Mouse (Mus musculus) heart, embryonic 15.5 days (tissue): ENCODE results near the gene Ifitm6. TPM values are rescaled to one million over a fixed set of nuclear protein-coding genes. Genes with fewer than 3 reads are reported as not detected.
"Not testable (repeated sequence)": the region's sequence is repeated elsewhere in the genome, so short reads cannot be mapped to it uniquely, and the experiment has no call there.

ENCODE experiments used
- ATAC-seq: fragments of 200-750 bp; cut with Nextera tagmentation; replicated peaks from 2 replicates; pipeline ENCODE4 v1.8.0; 2017; ENCODE audit warnings: low read depth, moderate TSS enrichment; ENCODE audit not compliant: insufficient number of reproducible peaks, insufficient read depth, low FRiP score
- H3K27ac ChIP-seq: fragments of 300-500 bp; sonication (generic); 2 replicates; pipeline ENCODE4 v1.5.1; 2015; ENCODE audit warnings: mild to moderate bottlenecking, inconsistent platforms
- H3K27me3 ChIP-seq: fragments of 300-500 bp; sonication (generic); 2 replicates; pipeline ENCODE4 v1.6.1; 2015; ENCODE audit warnings: inconsistent platforms
- H3K36me3 ChIP-seq: fragments of 300-500 bp; sonication (generic); 2 replicates; pipeline ENCODE4 v1.6.1; 2015; ENCODE audit warnings: mild to moderate bottlenecking, inconsistent platforms
- H3K4me1 ChIP-seq: fragments of 300-500 bp; sonication (generic); replicated peaks from 2 replicates; pipeline ENCODE4 v1.6.1; 2015; ENCODE audit warnings: inconsistent platforms
- H3K4me2 ChIP-seq: fragments of 300-500 bp; sonication (generic); 2 replicates; pipeline ENCODE4 v1.6.1; 2015; ENCODE audit warnings: inconsistent platforms, mild to moderate bottlenecking, moderate library complexity
- H3K4me3 ChIP-seq: fragments of 300-500 bp; sonication (generic); 2 replicates; pipeline ENCODE4 v1.5.1; 2015; ENCODE audit warnings: mild to moderate bottlenecking, inconsistent platforms
- H3K9ac ChIP-seq: fragments of 300-500 bp; sonication (generic); 2 replicates; pipeline ENCODE4 v1.6.1; 2015; ENCODE audit warnings: mild to moderate bottlenecking, inconsistent platforms
- H3K9me3 ChIP-seq: fragments of 300-500 bp; sonication (generic); replicated peaks from 2 replicates; pipeline ENCODE4 v1.6.1; 2016; ENCODE audit warnings: inconsistent platforms
- WGBS: fragments of 180-500 bp; shearing (Covaris S2); methylation state at CpG from one replicate; pipeline ENCODE4 v1.1.7; 2015; ENCODE audit warnings: mixed read lengths; 5-methylcytosine and 5-hydroxymethylcytosine counted together
- polyA plus RNA-seq: library from polyadenylated mRNA; unstranded; fragments of >200 nt; fragmentation: Nextera tagmentation; extraction: Ambion mirVana; gene quantifications from 2 replicates; pipeline ENCODE4 v1.2.1, GENCODE M21; 2015

The Ifitm6 gene
- polyA plus RNA-seq: 0.53 and 1.4 TPM in 2 replicates

DNA sequence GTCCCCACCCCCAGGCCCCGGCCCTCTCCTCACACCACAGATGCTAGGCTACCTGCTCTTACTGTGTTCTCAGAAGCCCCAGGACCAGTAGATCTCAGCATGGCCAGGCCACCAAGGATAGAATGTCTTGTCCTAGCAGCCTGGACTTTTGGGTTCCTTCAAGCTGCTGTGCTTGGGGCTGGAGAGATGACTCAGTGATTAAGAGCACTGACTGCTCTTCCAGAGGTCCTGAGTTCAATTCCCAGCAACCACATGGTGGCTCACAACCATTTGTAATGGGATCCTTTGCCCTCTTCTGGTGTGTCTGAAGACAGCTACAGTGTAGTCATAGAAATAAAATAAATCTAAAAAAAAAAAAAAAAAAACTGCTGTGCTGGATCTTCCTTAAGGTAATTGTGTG, at the start of gene Ifitm6:
Gene Ifitm6, minus strand, starts transcription at position 101 of the 400 bp plus-strand sequence.
- not testable (repeated sequence) for H3K27ac ChIP-seq, H3K4me3 ChIP-seq, H3K9me3 ChIP-seq, H3K36me3 ChIP-seq, H3K4me2 ChIP-seq, H3K9ac ChIP-seq, H3K27me3 ChIP-seq, H3K4me1 ChIP-seq, ATAC-seq
- WGBS: 84% methylated on average over 1 of the region's 1 CpGs

DNA sequence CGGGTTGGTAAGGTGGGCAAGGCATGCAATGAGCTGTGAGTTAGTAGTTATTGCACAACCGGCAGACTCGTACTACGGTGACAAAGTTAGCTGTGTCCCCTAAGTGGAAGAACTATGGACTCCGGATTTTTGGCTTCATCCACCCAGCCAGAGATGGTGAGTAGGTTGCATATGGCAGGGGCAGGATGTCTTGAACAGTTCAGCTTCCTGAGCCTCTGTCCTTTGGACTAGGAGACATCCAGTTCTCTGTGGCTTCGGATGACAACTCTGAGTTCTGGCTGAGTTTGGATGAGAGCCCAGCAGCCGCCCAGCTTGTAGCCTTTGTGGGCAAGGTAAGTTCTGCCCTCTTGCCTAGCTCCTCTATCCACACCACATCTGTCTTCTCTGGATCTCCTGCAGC, 46.9 kb upstream of the Ifitm6 start:
- no peaks in the 10 kb centered on the region for H3K9me3 ChIP-seq
- 85% methylated on average over 7 of the region's 7 CpGs for WGBS
- ATAC-seq: no peak
- H3K27me3 ChIP-seq: peaks cover 73% of the 10 kb centered on the region
- H3K4me2 ChIP-seq: no peak overlapping the region
- H3K9ac ChIP-seq: no peak overlapping the region
- no peaks in the 10 kb centered on the region for H3K36me3 ChIP-seq
- no peak overlapping the region for H3K4me3 ChIP-seq
- H3K27ac ChIP-seq: no peak overlapping the region
- peaks cover 12% of the 10 kb centered on the region for H3K4me1 ChIP-seq

GRCm38 (mm10) chr7:141064175-141064574, 46.5 kb upstream of the Ifitm6 start:
- Histone ChIP-seq H3K36me3 (no peaks in the 10 kb centered on the region), H3K4me1 (peaks cover 12% of the 10 kb centered on the region), H3K27me3 (peaks cover 75% of the 10 kb centered on the region), H3K4me2 (no peak overlapping the region), H3K9ac (no peak overlapping the region), H3K9me3 (no peaks in the 10 kb centered on the region), H3K27ac (no peak overlapping the region), H3K4me3 (no peak overlapping the region)
- WGBS: 64% methylated on average over 7 of the region's 7 CpGs
- no peak for ATAC-seq

GRCm38 (mm10) chr7:141063353-141063752, 45.6 kb upstream of the Ifitm6 start:
- no peak overlapping the region for H3K4me2 ChIP-seq
- H3K9ac ChIP-seq: no peak overlapping the region
- WGBS: 81% methylated on average over 3 of the region's 3 CpGs
- H3K4me1 ChIP-seq: peaks cover 12% of the 10 kb centered on the region
- no peaks in the 10 kb centered on the region for H3K9me3 ChIP-seq
- ATAC-seq: no peak
- peaks cover 75% of the 10 kb centered on the region for H3K27me3 ChIP-seq
- H3K27ac ChIP-seq: no peak overlapping the region
- no peak overlapping the region for H3K4me3 ChIP-seq
- H3K36me3 ChIP-seq: no peaks in the 10 kb centered on the region

GRCm38 (mm10) chr7:141062525-141062924, 44.8 kb upstream of the Ifitm6 start:
- peaks cover 67% of the 10 kb centered on the region for H3K27me3 ChIP-seq
- H3K27ac ChIP-seq: no peak overlapping the region
- no peak overlapping the region for H3K4me2 ChIP-seq
- H3K36me3 ChIP-seq: no peaks in the 10 kb centered on the region
- H3K4me1 ChIP-seq: peaks cover 12% of the 10 kb centered on the region
- whole genome bisulfite sequencing: 69% methylated on average over 7 of the region's 7 CpGs
- no peaks in the 10 kb centered on the region for H3K9me3 ChIP-seq
- no peak for ATAC-seq
- no peak overlapping the region for H3K9ac ChIP-seq
- H3K4me3 ChIP-seq: no peak overlapping the region

DNA sequence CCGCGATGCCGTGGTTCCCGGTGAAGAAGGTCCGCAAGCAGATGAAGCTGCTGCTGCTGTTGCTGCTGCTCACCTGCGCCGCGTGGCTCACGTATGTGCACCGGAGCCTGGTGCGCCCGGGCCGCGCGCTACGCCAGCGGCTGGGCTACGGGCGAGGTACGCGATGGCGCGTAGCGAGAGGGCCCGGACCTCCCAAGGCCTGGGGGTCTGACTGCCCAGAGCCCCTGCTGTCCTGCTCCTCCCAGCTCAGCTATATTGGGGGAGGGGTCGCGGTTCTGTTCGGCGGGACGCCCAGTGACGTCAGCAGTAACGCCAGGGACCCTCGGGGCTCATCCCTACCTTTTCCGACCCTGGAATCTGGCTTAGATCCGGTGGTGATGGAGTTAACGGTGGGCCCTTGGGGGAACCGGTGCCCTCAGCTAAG, 43.6 kb upstream of the Ifitm6 start:
- peaks cover 58% of the 10 kb centered on the region for H3K27me3 ChIP-seq
- H3K9me3 ChIP-seq: no peaks in the 10 kb centered on the region
- peak overlapping the region; percentile 55 for H3K9ac ChIP-seq
- H3K27ac ChIP-seq: no peak overlapping the region
- H3K4me2 ChIP-seq: peak overlapping the region; percentile 96
- peak; percentile 8; the same call in 1 of the 2 replicates for ATAC-seq
- peak overlapping the region; percentile 60 for H3K4me3 ChIP-seq
- H3K36me3 ChIP-seq: no peaks in the 10 kb centered on the region
- 3% methylated on average over 37 of the region's 37 CpGs for WGBS
- peaks cover 12% of the 10 kb centered on the region for H3K4me1 ChIP-seq

DNA sequence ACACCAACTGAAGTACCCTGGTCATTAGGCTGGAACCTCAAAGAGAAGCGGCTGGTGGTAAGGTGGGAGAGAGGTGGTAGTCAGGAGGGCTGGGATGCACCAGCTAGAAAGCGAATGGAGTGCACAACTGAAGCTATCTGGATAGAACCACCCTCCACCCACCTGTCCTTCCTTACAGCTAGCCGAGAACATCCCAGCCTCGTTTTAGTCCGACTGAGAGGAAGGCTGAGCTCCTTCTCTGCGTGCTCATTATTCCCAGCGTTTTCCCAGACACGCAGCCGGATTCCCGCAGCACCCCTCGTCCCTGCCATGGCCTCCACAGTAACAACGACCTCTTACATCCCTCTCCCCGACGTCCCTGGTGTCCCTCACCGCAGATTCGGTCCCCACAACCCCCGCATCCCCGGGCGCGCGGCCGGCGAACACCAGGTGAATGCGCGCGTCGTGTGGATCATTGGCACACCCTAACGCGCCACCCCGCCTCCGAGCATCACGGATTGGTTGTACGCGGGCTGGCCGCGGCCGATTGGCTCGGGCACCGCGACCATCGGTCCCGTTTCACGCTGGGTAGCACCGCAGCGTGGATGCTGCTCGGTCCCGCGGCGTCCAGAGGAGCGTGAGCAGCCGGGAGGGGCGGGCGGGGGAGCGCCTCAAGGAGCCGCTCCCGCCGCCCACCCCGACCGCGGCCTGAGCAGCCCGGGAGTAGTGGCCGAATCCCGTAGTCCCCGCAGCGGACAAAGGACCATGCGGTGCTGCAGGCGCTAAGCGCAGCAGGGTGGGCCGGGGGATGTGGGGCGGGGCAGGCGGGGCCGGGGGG, 42.9 kb upstream of the Ifitm6 start, which contains the start of gene B4galnt4:
Gene B4galnt4, plus strand, starts transcription at position 679 of the 817 bp plus-strand sequence.
- Histone ChIP-seq H3K4me3 (peak within 1 kb of the TSS; percentile 60), H3K36me3 (no peaks in the 10 kb centered on the region), H3K4me1 (peaks cover 12% of the 10 kb centered on the region), H3K4me2 (peak within 1 kb of the TSS; percentile 96), H3K27ac (no peak within 1 kb of the TSS), H3K9ac (peak within 1 kb of the TSS; percentile 55), H3K9me3 (no peaks in the 10 kb centered on the region), H3K27me3 (peaks cover 58% of the 10 kb centered on the region)
- ATAC-seq: peak; percentile 88
- under 1% methylated on average over 72 of the region's 72 CpGs for WGBS

DNA sequence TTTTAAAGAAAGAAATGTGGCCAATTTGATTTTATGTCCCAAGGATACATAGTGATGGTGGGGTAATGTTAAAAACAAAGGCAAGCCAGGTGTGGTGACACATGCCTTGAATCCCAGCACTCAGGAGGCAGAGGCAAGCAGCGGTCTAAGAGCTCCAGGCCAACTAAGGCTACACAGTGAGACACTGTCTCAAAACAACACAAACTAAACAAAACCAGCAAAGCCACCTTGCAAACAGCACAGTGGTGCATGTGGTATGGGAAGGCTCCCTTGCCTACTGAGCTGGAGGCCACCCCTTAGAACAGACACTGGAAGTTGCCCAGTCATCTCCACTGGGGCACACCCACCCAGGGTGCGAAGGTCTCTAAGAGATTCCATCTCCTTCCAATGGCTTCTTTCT, 42.2 kb upstream of the Ifitm6 start:
- peak overlapping the region; percentile 60 for H3K4me3 ChIP-seq
- H3K27me3 ChIP-seq: peaks cover 58% of the 10 kb centered on the region
- no peak overlapping the region for H3K9ac ChIP-seq
- peak overlapping the region; percentile 96 for H3K4me2 ChIP-seq
- H3K4me1 ChIP-seq: peaks cover 12% of the 10 kb centered on the region
- H3K9me3 ChIP-seq: no peaks in the 10 kb centered on the region
- no peak for ATAC-seq
- no peaks in the 10 kb centered on the region for H3K36me3 ChIP-seq
- 66% methylated on average over 2 of the region's 2 CpGs for WGBS
- no peak overlapping the region for H3K27ac ChIP-seq

DNA sequence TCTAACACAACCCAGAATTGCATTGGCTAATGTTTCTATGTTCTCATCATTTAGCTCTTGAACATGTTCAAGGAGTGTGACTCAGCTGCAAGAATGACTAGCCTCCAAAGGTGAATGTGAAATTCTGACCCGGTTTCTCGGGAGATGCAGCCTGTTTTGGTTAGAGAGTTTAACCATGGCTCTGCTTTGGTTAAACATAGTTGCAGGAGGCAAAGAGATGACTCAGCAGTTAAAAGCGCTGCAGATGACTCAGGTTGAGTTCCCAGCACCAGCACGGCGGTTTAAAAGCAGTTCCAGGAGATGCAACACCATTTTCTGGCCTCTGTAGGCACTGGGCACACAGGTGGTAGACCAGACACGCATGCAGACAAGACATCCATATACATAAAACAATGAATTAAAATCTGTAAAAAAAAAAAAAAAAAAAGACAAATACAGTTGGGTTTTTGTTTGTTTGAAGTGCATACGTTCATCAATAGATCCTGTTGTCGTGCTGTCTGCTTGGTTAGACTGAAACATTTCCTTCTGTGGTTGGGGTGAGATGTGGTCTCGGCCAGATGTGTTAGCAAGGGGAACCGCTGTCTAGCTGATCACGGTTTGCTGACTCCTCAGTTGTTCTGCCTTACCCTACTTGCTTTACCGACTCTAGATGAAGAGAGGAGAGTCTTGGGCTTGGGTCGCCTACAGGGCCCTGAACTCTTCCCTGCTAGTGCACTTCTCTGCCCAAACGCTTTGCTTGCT, 41.0 kb upstream of the Ifitm6 start:
- Histone ChIP-seq H3K4me2 (no peak overlapping the region), H3K9ac (no peak overlapping the region), H3K36me3 (no peaks in the 10 kb centered on the region), H3K27ac (no peak overlapping the region), H3K27me3 (peaks cover 51% of the 10 kb centered on the region), H3K4me3 (no peak overlapping the region), H3K9me3 (no peaks in the 10 kb centered on the region), H3K4me1 (peaks cover 12% of the 10 kb centered on the region)
- 78% methylated on average over 14 of the region's 14 CpGs for WGBS
- ATAC-seq: no peak

GRCm38 (mm10) chr7:141057541-141057940, 39.8 kb upstream of the Ifitm6 start:
- Histone ChIP-seq H3K27ac (no peak overlapping the region), H3K27me3 (peaks cover 41% of the 10 kb centered on the region), H3K4me1 (peaks cover 12% of the 10 kb centered on the region), H3K4me3 (no peak overlapping the region), H3K9me3 (no peaks in the 10 kb centered on the region), H3K36me3 (no peaks in the 10 kb centered on the region), H3K9ac (no peak overlapping the region), H3K4me2 (no peak overlapping the region)
- ATAC-seq: no peak
- WGBS: 71% methylated on average over 1 of the region's 1 CpGs

- ATAC-seq: no peak
- no peaks in the 10 kb centered on the region for H3K9me3 ChIP-seq
- H3K27ac ChIP-seq: no peak overlapping the region
- H3K4me2 ChIP-seq: no peak overlapping the region
- no peak overlapping the region for H3K4me3 ChIP-seq
- peaks cover 12% of the 10 kb centered on the region for H3K4me1 ChIP-seq
- no peaks in the 10 kb centered on the region for H3K36me3 ChIP-seq
- peaks cover 35% of the 10 kb centered on the region for H3K27me3 ChIP-seq
- WGBS: 78% methylated on average over 6 of the region's 6 CpGs
- no peak overlapping the region for H3K9ac ChIP-seq
Observed at GRCm38 (mm10) chr7:141056976-141057375, 39.3 kb upstream of the Ifitm6 start.
